Mouse (Mus musculus): ENCODE measurements around the gene B3gnt3.

- TF ChIP-seq POLR2A (IDR thresholded peaks at IDR 0.05; ENCODE audit: extremely low read depth, insufficient read depth, low read length) (no peak), CTCF (IDR thresholded peaks at IDR 0.05; ENCODE audit: extremely low read depth, insufficient read depth, low read length) (no peak)
Measured at GRCm38 (mm10) chr8:71674071-71674470, 27.5 kb downstream of the B3gnt3 start.

Data from cortical plate, adult 2 months (tissue).